Comparison of ENCODE assay signal across 22 mouse cellular contexts in genomic region chr15:80087406-80088012, GRCm38 (mm10). TPM values are rescaled to one million over a fixed set of nuclear protein-coding genes. Genes with fewer than 3 reads are reported as not detected.
DNase-seq lines count a peak whose midpoint lies in the region; ATAC-seq and TF ChIP-seq lines count a peak whose summit lies in the region.
"Had no signal": no experiment of that assay in that cellular context is flagged by ENCODE, and none has a peak within 500 bp of the region (broad histone marks: within the 10 kb centered on the region; RNA-seq: fewer than 3 reads in every experiment).

No protein-coding gene starts in this region.

- peaks cover 12 to 26% of the 10 kb centered on the region in 2 experiments for H3K4me1 ChIP-seq in MEL (ENCODE audit: control insufficient read depth in 1 of 2, insufficient read depth in 2 of 2, low read length in 2 of 2)
- H3K4me1 ChIP-seq in liver, embryonic 14.5 days (replicated peaks; ENCODE audit: control insufficient read depth in 2 of 2, insufficient read depth in 2 of 2, low read length in 1 of 2), result peaks cover 32 to 35% of the 10 kb centered on the region in 2 experiments
- H3K4me1 ChIP-seq in forebrain, embryonic 10.5 days, result peaks cover 24% of the 10 kb centered on the region

- 39% methylated on average over 9 of the region's 9 CpGs for WGBS in liver, embryonic 14.5 days (ENCODE audit: insufficient replicate concordance)
- 87% methylated on average over 9 of the region's 9 CpGs for WGBS in forebrain, embryonic 10.5 days

- no peaks in the 10 kb centered on the region for H3K9me3 ChIP-seq in MEL (replicated peaks; ENCODE audit: insufficient read depth, low read length)
- peaks cover 4% of the 10 kb centered on the region for H3K9me3 ChIP-seq in liver, embryonic 14.5 days (ENCODE audit: control insufficient read depth, low read length)
- H3K9me3 ChIP-seq in forebrain, embryonic 10.5 days, result peaks cover 3% of the 10 kb centered on the region; the same call in 1 of the 2 replicates
- H3K9me3 ChIP-seq: G1E; heart, embryonic 10.5 days; hindbrain, embryonic 15.5 days; midbrain, embryonic 10.5 days; neural tube, embryonic 13.5 days had no signal

- TF ChIP-seq EP300 in MEL (IDR thresholded peaks at IDR 0.05; ENCODE audit: low read depth in 1 of 2, low read length in 2 of 2), result peak in 1 of 2 experiments; percentile 97; a peak in 3 of 4 replicates
- peak; percentile 98 for TF ChIP-seq EP300 in liver, embryonic 14.5 days (IDR thresholded peaks at IDR 0.05; ENCODE audit: low read depth)

- H3K4me3 ChIP-seq in MEL (ENCODE audit: control insufficient read depth in 1 of 2, insufficient read depth in 1 of 2, low read depth in 2 of 2, low read length in 2 of 2), result no peak overlapping the region
- H3K4me3 ChIP-seq in liver, embryonic 14.5 days (ENCODE audit: insufficient read depth in 1 of 2, low read depth in 2 of 2, low read length in 2 of 2), result no peak overlapping the region
- no peak overlapping the region for H3K4me3 ChIP-seq in forebrain, embryonic 10.5 days
- H3K4me3 ChIP-seq: heart, embryonic 10.5 days; hindbrain, embryonic 15.5 days; limb, embryonic 12.5 days; midbrain, embryonic 10.5 days; neural tube, embryonic 13.5 days had no signal

- ATAC-seq in erythroid progenitor cell, adult 5-6 weeks (replicated peaks; ENCODE audit: low FRiP score, poor library complexity, severe bottlenecking), result peak; percentile 72
- ATAC-seq in liver, embryonic 14.5 days (ENCODE audit: insufficient read depth), result peak; percentile 73
- ATAC-seq: CD4-positive, CD25-positive, alpha-beta regulatory T cell, adult 4 months; intestine, embryonic 16.5 days; lung, postnatal 0 days had no signal

- peaks cover 0 to 20% of the 10 kb centered on the region in 2 experiments; a peak in 2 of 4 replicates for H3K36me3 ChIP-seq in MEL (ENCODE audit: control insufficient read depth in 1 of 2, insufficient read depth in 2 of 2, low read length in 2 of 2)
- peaks cover under 1% of the 10 kb centered on the region for H3K36me3 ChIP-seq in liver, embryonic 14.5 days (replicated peaks; ENCODE audit: control insufficient read depth, insufficient read depth, low read depth)
- H3K36me3 ChIP-seq in forebrain, embryonic 10.5 days (replicated peaks), result peaks cover under 1% of the 10 kb centered on the region
- H3K36me3 ChIP-seq: hindbrain, embryonic 15.5 days; limb, embryonic 12.5 days; neural tube, embryonic 13.5 days had no signal

- intact Hi-C loops in gastrocnemius, postnatal 36 days (cut with DNase I), result no loop called here

- no peak for TF ChIP-seq CTCF in MEL (IDR thresholded peaks at IDR 0.05 in 2 of 3, conservative IDR thresholded peaks at IDR 0.05 in 1 of 3; ENCODE audit: control insufficient read depth in 1 of 3, insufficient read depth in 1 of 3, low read depth in 2 of 3, low read length in 3 of 3, poor library complexity in 1 of 3, severe bottlenecking in 1 of 3)
- no peak for TF ChIP-seq CTCF in liver, embryonic 14.5 days (IDR thresholded peaks at IDR 0.05; ENCODE audit: low read depth)

- H3K9ac ChIP-seq in MEL (ENCODE audit: control insufficient read depth, low read depth, low read length, poor library complexity, severe bottlenecking), result peak overlapping the region; percentile 13; the same call in 1 of the 2 replicates
- H3K9ac ChIP-seq in liver, embryonic 14.5 days (replicated peaks), result peak overlapping the region; percentile 50
- H3K9ac ChIP-seq: hindbrain, embryonic 15.5 days; limb, embryonic 12.5 days; neural tube, embryonic 13.5 days had no signal

- no peak for TF ChIP-seq RAD21 in MEL (IDR thresholded peaks at IDR 0.05; ENCODE audit: low read depth, low read length)

- H3K27ac ChIP-seq in MEL (ENCODE audit: control insufficient read depth, low read depth, low read length), result peak overlapping the region; percentile 76
- H3K27ac ChIP-seq in liver, embryonic 14.5 days, result peak overlapping the region; percentile 88
- no peak overlapping the region for H3K27ac ChIP-seq in forebrain, embryonic 10.5 days
- H3K27ac ChIP-seq: heart, embryonic 10.5 days; hindbrain, embryonic 15.5 days; limb, embryonic 12.5 days; midbrain, embryonic 10.5 days; neural tube, embryonic 13.5 days had no signal

- peak overlapping the region; percentile 47 for H3K4me2 ChIP-seq in liver, embryonic 14.5 days (ENCODE audit: low read depth)
- H3K4me2 ChIP-seq: hindbrain, embryonic 15.5 days; limb, embryonic 12.5 days; neural tube, embryonic 13.5 days had no signal

- 0 out of 4 replicates have a peak, but pooled peaks of 1 of the 2 experiments have one; percentile 20 for TF ChIP-seq POLR2A in MEL (IDR thresholded peaks at IDR 0.05; ENCODE audit: control insufficient read depth in 1 of 2, insufficient read depth in 1 of 2, low read depth in 1 of 2, low read length in 2 of 2, poor library complexity in 1 of 2)

- no peaks in the 10 kb centered on the region for H3K27me3 ChIP-seq in MEL (ENCODE audit: control insufficient read depth in 1 of 2, insufficient read depth in 2 of 2, low read length in 2 of 2)
- H3K27me3 ChIP-seq in liver, embryonic 14.5 days (ENCODE audit: control insufficient read depth, insufficient read depth, low read length), result no peaks in the 10 kb centered on the region; the same call in 1 of the 2 replicates
- peaks cover 34% of the 10 kb centered on the region for H3K27me3 ChIP-seq in forebrain, embryonic 10.5 days (ENCODE audit: poor library complexity, severe bottlenecking)
- H3K27me3 ChIP-seq: hindbrain, embryonic 15.5 days had no signal

- H3K79me2 ChIP-seq in MEL (ENCODE audit: control insufficient read depth, insufficient read depth, low read length, poor library complexity), result peaks cover 25% of the 10 kb centered on the region

- DNase-seq in 416B (ENCODE audit: low read depth), result peak; percentile 54
- peak; percentile 86 for DNase-seq in MEL (ENCODE audit: low read depth, low spot score)
- DNase-seq in liver, embryonic 14.5 days (ENCODE audit: low read depth in 3 of 3, low spot score in 3 of 3), result peak; percentile 79 to 86 (median 82)
- DNase-seq in forebrain, embryonic 10.5 days (ENCODE audit: extremely low spot score, low spot score), result no peak
- no peak for DNase-seq in gastrocnemius, postnatal 36 days
- DNase-seq in embryo, embryonic 10 days (ENCODE audit: low spot score), result no peak
- DNase-seq: adrenal gland, adult 8-10 months; cerebellum, postnatal 36 days; gastrocnemius, postnatal 10 days; heart, postnatal 10 days; right cerebral cortex, postnatal 25 days; thymus, postnatal 25 days had no signal

TF ChIP-seq in MEL, 35 proteins besides CTCF, POLR2A, EP300 and RAD21 (continues in another document):
- TF ChIP-seq ZC3H11A (IDR thresholded peaks at IDR 0.05; ENCODE audit: low read depth, low read length) (no peak), MAFK (IDR thresholded peaks at IDR 0.05; ENCODE audit: borderline replicate concordance, low read depth, low read length) (no peak), MAX (IDR thresholded peaks at IDR 0.05; ENCODE audit: low read length) (no peak), JUND (IDR thresholded peaks at IDR 0.05; ENCODE audit: low read depth, low read length) (no peak), NRF1 (IDR thresholded peaks at IDR 0.05; ENCODE audit: insufficient read depth, low read depth, low read length, poor library complexity, severe bottlenecking) (peak; percentile 78), TBP (IDR thresholded peaks at IDR 0.05; ENCODE audit: low read depth, low read length) (no peak), TAL1 (IDR thresholded peaks at IDR 0.05; ENCODE audit: low read length) (peak; percentile 87), KAT2A (conservative IDR thresholded peaks at IDR 0.05; ENCODE audit: low read depth, low read length) (no peak), ZMIZ1 (IDR thresholded peaks at IDR 0.05; ENCODE audit: low read depth, low read length) (no peak), MYC (IDR thresholded peaks at IDR 0.05; ENCODE audit: low read depth, low read length) (no peak), GABPA (IDR thresholded peaks at IDR 0.05; ENCODE audit: low read depth, low read length) (no peak), ETS1 (IDR thresholded peaks at IDR 0.05; ENCODE audit: low read depth, low read length) (peak; percentile 85)

RNA-seq across cellular contexts. Expression of gene Syngr1, which starts 3.6 kb away (rescaled TPM):
- total RNA-seq in MEL (2012; rRNA removed), result 93.7 and 105 TPM in 2 replicates
- polyA plus RNA-seq in MEL (2012; ENCODE audit: insufficient read depth in 1 of 2, insufficient read length in 2 of 2, low read depth in 1 of 2, low replicate concordance in 2 of 2, missing spikeins in 1 of 2), result 100 to 1,000 TPM in 1 of 2 experiments, not detected in 1; 115 TPM
- 19.1 and 20.1 TPM in 2 replicates for total RNA-seq in erythroid progenitor cell, adult 5-6 weeks (2015; ENCODE audit: low replicate concordance)
- total RNA-seq in erythroid progenitor cell, adult 5-6 weeks (2017; ENCODE audit: low replicate concordance), result 3.6 and 16.7 TPM in 2 replicates
- polyA plus RNA-seq in liver, embryonic 14.5 days (2012; rRNA removed), result 10.4 and 12.0 TPM in 2 replicates
- polyA plus RNA-seq in liver, embryonic 14.5 days (2014; fragmentation: Nextera tagmentation; extraction: Ambion mirVana), result 14.4 and 17.3 TPM in 2 replicates
- polyA plus RNA-seq in forebrain, embryonic 10.5 days (2016; fragmentation: Nextera tagmentation; extraction: Ambion mirVana), result 10.5 and 11.2 TPM in 2 replicates
- total RNA-seq in gastrocnemius, postnatal 36 days (2021), result 10 to 100 TPM; 36.2 to 42.2 TPM

RNA-seq across cellular contexts. Expression of gene Rpl3, which starts 4.2 kb away (rescaled TPM):
- total RNA-seq in MEL (2012; rRNA removed), result 1,686 and 1,722 TPM in 2 replicates
- polyA plus RNA-seq in MEL (2012; ENCODE audit: insufficient read depth in 1 of 2, insufficient read length in 2 of 2, low read depth in 1 of 2, low replicate concordance in 2 of 2, missing spikeins in 1 of 2), result 1,000 to 10,000 TPM in 1 of 2 experiments, 100 to 1,000 TPM in 1; 543 to 1,096 TPM
- total RNA-seq in erythroid progenitor cell, adult 5-6 weeks (2015; ENCODE audit: low replicate concordance), result 600 and 647 TPM in 2 replicates
- 701 and 821 TPM in 2 replicates for total RNA-seq in erythroid progenitor cell, adult 5-6 weeks (2017; ENCODE audit: low replicate concordance)
- 530 and 765 TPM in 2 replicates for polyA plus RNA-seq in liver, embryonic 14.5 days (2012; rRNA removed)
- 774 and 804 TPM in 2 replicates for polyA plus RNA-seq in liver, embryonic 14.5 days (2014; fragmentation: Nextera tagmentation; extraction: Ambion mirVana)
- polyA plus RNA-seq in forebrain, embryonic 10.5 days (2016; fragmentation: Nextera tagmentation; extraction: Ambion mirVana), result 1,023 and 1,061 TPM in 2 replicates
- total RNA-seq in gastrocnemius, postnatal 36 days (2021), result 10 to 100 TPM; 43.5 to 51.8 TPM

RNA-seq across cellular contexts. Expression of gene Tab1, which starts 45.4 kb away (rescaled TPM):
- total RNA-seq in MEL (2012; rRNA removed), result 18.2 and 23.3 TPM in 2 replicates
- 10 to 100 TPM in 1 of 2 experiments, not detected in 1; 31.1 TPM for polyA plus RNA-seq in MEL (2012; ENCODE audit: insufficient read depth in 1 of 2, insufficient read length in 2 of 2, low read depth in 1 of 2, low replicate concordance in 2 of 2, missing spikeins in 1 of 2)
- 8.6 and 9.2 TPM in 2 replicates for total RNA-seq in erythroid progenitor cell, adult 5-6 weeks (2015; ENCODE audit: low replicate concordance)
- total RNA-seq in erythroid progenitor cell, adult 5-6 weeks (2017; ENCODE audit: low replicate concordance), result 22.5 and 26.3 TPM in 2 replicates
- 11.2 and 11.9 TPM in 2 replicates for polyA plus RNA-seq in liver, embryonic 14.5 days (2012; rRNA removed)
- 9.4 and 10.8 TPM in 2 replicates for polyA plus RNA-seq in liver, embryonic 14.5 days (2014; fragmentation: Nextera tagmentation; extraction: Ambion mirVana)
- 40.8 and 42.8 TPM in 2 replicates for polyA plus RNA-seq in forebrain, embryonic 10.5 days (2016; fragmentation: Nextera tagmentation; extraction: Ambion mirVana)
- 10 to 100 TPM; 11.9 to 16.4 TPM for total RNA-seq in gastrocnemius, postnatal 36 days (2021)

Comparison
In these comparisons a context has a peak if more than half of its experiments do, and no peak if none do; other contexts are left out.
1. DNase-seq: peak in 416B (single experiment), MEL (single experiment) and liver, embryonic 14.5 days (3 of 3); none in forebrain, embryonic 10.5 days (single experiment), gastrocnemius, postnatal 36 days (0 of 2) and embryo, embryonic 10 days (single experiment).
2. RNA of gene Rpl3, which starts 4.2 kb away (total RNA-seq): 1,686 to 1,722 TPM in MEL and 600 to 821 TPM in erythroid progenitor cell, adult 5-6 weeks; 43.5 to 51.8 TPM in gastrocnemius, postnatal 36 days; every median in the first group is over 10 times any median in the second.